Mouse (Mus musculus): ENCODE results near the gene Mfap2.

The Mfap2 gene

DNA sequence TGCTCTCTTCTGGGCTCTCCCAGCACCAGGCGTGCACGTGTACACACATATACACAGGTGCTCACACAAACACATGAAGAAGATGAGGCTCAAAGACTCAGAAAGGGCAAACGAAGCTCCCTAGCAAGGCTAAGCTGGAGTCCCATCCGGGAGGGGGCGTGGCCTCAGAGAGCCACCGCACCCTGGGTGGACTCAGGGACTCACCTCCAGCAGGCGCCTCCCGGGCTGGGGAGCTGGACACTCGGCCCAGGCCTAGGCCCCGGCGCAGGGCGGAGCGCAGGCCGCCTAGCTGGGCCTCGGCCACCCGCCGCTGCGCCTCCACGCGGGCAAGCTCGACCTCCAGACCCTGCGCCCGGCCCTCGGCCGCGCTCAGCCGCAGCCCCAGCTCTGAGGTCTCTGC lies 14.8 kb downstream of the Mfap2 start:
- no peak for DNase-seq (ENCODE audit: low read depth, low spot score)

DNA sequence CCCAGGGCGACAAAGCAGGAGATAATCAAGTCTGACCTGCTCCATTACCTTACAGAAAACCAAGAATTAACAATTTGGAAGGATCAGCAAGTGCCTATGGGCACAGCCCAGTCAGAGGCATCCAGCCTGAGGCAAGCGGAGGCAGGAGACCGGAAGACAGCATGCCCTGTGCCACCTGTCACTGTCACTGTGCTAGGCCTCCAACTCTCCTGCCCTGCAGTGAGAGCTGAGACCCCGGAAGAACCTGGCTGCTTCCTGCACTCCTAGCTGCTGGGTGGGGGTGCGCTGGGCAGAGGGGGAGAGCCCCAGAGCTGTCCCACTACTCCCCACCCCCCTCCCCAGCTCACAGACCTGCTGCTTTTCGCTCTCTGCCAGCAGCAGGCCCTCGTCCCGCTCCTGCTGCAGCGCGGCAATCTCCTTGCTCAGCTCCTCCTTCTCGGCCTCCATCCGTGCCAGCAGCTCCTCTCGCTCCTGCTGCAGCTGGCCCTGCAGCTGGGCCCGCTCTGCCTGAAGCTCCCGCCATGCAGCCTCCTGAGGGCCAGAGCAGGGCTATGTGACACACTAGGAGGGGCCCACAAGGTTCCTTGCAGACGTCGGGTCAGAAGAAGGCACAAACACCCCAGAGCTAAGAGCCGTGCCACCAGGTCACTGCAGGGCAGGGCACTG lies 20.5 kb downstream of the Mfap2 start:
- DNase-seq (ENCODE audit: low read depth, low spot score), result no peak

GRCm38 (mm10) chr4:141031733-141032132 lies 21.5 kb downstream of the Mfap2 start:
- DNase-seq (ENCODE audit: low read depth, low spot score), result peak; percentile 72

DNA sequence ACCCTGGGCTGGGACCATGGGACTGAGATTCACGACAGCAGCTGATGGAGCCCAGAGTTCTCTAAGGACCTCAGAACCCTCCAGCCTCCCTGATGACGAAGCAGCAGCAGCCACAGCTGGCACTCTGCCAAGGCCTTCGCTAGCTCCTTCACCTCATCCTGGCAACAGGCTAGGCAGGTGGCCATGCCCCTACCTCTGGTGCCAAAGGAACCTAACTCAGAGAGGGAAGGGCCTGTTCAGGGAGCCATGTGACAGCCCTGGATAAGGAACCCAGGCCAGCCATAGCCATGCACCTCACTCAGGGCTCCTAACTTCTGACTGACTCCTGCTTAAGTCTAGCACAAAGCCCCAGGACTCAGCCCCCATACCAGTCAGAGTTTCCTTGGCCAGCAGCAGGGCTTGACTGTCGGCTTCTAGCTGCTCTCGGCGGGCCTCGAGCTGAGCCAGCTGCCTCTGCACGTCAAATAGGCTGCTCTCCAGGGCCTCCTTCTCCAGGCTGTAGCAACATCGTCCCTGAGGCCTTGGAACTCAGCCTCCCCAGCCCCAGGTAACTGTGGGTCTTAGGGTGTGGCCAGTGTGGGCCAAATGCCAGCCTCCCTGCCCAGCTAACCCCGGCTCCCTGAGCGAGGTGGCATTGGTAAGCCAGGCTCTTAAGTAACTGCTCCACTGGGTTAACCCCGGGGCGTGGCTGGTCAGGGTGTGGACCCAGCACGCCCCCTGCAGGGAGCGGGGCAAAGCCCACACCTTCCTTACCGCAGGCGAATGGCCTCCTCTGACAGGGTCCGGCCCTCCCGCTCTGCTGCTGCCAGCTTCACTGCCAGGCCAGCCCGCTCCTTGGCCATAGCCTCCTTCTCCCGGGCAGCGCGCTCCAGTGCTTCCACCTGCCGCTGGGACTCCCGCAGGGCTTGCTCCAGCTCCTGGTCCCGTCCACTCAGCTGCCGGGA lies 23.7 kb downstream of the Mfap2 start:
- no peak for DNase-seq (ENCODE audit: low read depth, low spot score)

- no peak for DNase-seq (ENCODE audit: low read depth, low spot score)
Observed at GRCm38 (mm10) chr4:141041117-141041516, 30.9 kb downstream of the Mfap2 start.

DNA sequence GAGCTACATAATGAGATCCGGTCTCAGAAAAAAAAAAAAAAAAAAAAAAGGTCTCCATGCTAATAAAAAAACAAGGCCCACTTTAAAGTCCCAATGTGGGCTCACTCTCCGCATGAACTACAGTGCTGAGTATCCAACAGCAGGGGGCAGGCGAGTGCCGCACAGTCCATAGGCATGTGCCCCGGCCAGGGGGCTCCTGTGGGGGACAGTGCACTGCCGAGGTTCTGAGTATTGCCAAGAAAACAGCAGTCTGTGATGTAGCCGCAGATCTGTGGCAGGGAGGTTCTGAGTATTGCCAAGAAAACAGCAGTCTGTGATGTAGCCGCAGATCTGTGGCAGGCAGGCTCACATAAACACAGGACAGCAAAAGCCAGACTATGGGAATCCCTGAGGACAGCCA lies 34.6 kb downstream of the Mfap2 start:
- peak; percentile 66 for DNase-seq (ENCODE audit: low read depth, low spot score)

- DNase-seq (ENCODE audit: low read depth, low spot score), result no peak
Observed at GRCm38 (mm10) chr4:141048810-141049475, 38.7 kb downstream of the Mfap2 start.

DNA sequence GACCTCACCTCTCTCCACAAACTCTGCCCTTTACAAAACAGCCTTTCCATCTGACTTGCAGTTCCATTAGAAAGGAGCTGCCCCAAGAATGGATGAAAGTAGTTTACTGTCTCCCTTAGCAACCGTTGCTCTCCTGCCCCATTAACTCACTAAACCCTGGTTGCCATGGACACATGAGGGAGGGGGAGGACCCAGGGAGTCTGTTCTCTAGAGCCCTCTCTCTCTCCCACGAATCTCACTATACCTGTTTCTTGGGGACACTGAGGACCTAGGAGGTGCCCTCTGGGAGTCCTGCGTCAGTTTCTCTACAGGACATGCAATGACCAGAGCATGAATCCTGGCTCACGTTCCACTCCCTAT lies 39.2 kb downstream of the Mfap2 start:
- DNase-seq (ENCODE audit: low read depth, low spot score), result peak; percentile 59

GRCm38 (mm10) chr4:141052442-141052841 lies 42.2 kb downstream of the Mfap2 start:
- no peak for DNase-seq (ENCODE audit: low read depth, low spot score)

- peak; percentile 65 for DNase-seq (ENCODE audit: low read depth, low spot score)
Observed at GRCm38 (mm10) chr4:141053138-141053537, 42.9 kb downstream of the Mfap2 start.

DNA sequence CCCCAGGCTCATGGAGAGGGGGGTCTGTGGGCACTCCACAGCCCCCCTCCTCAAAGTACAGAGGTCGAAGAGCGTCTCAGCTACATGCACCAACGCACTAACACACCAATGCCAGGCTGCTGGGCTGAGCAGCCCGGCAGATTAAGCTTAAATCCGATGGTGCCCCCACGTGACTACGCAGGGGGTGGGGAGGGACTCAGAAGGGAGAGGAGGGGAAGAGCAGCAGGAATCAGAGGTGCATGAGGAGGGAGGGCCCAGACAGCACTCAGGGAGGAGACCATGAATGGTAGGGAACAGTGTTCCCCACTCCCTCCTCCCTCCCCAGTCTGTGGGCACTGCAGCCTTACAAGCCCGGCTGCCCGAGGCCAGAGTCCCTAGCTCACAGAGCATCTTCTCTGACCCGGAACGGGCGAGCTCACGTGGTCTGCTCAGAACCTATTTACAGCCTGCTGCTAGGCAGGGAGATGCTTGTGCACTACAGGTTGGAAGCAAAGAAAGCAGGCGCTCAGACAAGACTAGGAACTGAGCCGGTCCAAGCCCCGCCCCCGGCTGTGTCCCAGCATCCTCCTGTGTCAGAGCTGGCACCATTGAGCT lies 43.4 kb downstream of the Mfap2 start:
- DNase-seq (ENCODE audit: low read depth, low spot score), result peak; percentile 83

GRCm38 (mm10) chr4:141056970-141057369 lies 46.8 kb downstream of the Mfap2 start:
- DNase-seq (ENCODE audit: low read depth, low spot score), result no peak

DNA sequence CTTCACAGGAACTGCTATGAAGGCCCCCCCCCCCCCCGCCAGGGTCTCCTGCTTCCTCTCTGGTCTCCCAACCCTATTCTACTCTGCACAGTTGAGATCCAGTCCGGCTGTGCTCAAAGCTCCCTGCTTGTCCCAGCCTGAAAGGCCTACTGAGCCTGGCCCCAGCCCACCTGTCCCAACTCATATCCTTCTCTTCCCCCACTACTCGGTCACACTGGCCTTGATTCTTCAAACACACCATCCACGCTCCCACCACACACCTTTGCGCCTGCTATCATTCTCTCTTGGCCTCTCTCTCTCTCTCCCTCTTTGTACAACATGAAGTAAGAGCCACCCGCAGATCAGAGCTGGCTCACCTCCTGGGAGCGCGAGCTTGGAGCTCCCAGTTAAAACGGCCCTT lies 48.6 kb downstream of the Mfap2 start:
- DNase-seq (ENCODE audit: low read depth, low spot score), result no peak

DNA sequence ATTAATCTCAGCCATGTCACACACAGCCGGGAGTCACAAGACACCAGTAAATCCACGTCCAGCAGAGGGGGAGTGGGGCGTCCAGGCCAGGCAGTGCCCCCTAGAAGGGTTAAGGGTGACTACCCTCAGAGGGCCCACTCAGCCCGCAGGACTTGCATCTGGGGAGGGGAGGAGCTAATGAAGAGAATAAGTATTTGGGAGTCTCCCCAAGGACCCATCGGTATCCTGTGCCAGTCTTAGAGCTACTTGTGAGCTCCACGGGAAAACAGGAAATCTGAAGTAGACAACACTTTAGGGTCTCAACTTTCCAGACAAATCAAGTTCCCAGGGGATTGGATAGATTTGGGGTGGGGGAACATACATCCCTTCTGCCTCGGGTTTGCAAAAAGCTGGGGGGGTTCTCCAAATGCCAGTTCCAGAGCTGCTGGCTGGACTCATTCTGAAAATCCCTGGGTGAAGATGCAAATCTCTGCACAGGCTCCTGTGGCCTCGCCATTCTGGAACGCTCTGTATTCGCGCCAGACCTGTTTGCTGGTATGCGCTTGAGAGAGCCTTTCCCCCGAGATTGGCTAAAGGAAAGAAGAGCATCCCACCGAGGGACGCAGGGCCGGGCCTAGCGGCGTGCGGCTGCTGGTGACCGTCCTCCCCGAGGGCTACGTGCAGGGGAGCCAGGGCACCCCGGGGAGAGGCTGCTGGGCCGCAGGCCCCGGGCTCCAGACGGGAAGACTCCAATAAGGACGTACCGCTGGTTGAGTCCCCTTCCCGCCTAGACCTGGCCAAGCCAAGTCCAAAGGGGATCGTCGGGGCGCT lies 49.6 kb downstream of the Mfap2 start:
- no peak for DNase-seq (ENCODE audit: low read depth, low spot score)

- DNase-seq (ENCODE audit: low read depth, low spot score), result peak; percentile 99
Observed at GRCm38 (mm10) chr4:141060426-141061301, 50.4 kb downstream of the Mfap2 start, which contains the start of gene Crocc. Crocc (minus strand) TSS chr4:141060550.

GRCm38 (mm10) chr4:141064104-141064659 lies 54.0 kb downstream of the Mfap2 start:
- DNase-seq (ENCODE audit: low read depth, low spot score), result no peak

- DNase-seq (ENCODE audit: low read depth, low spot score), result peak; percentile 85
Observed at GRCm38 (mm10) chr4:141065123-141065522, 54.9 kb downstream of the Mfap2 start.

Data from retina, postnatal 7 days (tissue).